Mouse (Mus musculus) cerebellum, adult 2 months (tissue): ENCODE results near the gene Col13a1. TPM values are rescaled to one million over a fixed set of nuclear protein-coding genes. Genes with fewer than 3 reads are reported as not detected.

Source experiments
- DNase-seq, 2 experiments: peaks; one replicate each; pipeline ENCODE4 v3.0.0; 2021
- H3K27ac ChIP-seq: fragments of 200-500 bp; 2 replicates; pipeline ENCODE4 v1.5.1; 2012; ENCODE audit warnings: low read length, control low read depth, inconsistent platforms; ENCODE audit not compliant: insufficient read depth
- H3K27me3 ChIP-seq: fragments of 200-500 bp; 2 replicates; pipeline ENCODE4 v1.6.1; 2012; ENCODE audit warnings: inconsistent platforms, mild to moderate bottlenecking, low read length, moderate library complexity; ENCODE audit not compliant: control insufficient read depth, insufficient read depth
- H3K4me1 ChIP-seq: fragments of 200-500 bp; 2 replicates; pipeline ENCODE4 v1.6.1; 2011; ENCODE audit warnings: low read length; ENCODE audit not compliant: control insufficient read depth, insufficient read depth
- H3K4me3 ChIP-seq: fragments of 200-500 bp; replicated peaks from 2 replicates; pipeline ENCODE3; 2011; ENCODE audit warnings: mild to moderate bottlenecking, low read depth, low read length, control low read depth; ENCODE audit not compliant: insufficient read depth
- CTCF ChIP-seq: fragments of 200-500 bp; IDR thresholded peaks from 2 replicates; pipeline ENCODE4 v1.5.1; 2011; ENCODE audit warnings: low read depth, mild to moderate bottlenecking, control low read depth, low read length, moderate library complexity, borderline replicate concordance; ENCODE audit not compliant: insufficient read depth
- POLR2A ChIP-seq: fragments of 200-500 bp; IDR thresholded peaks from 2 replicates; pipeline ENCODE4 v1.6.1; 2011; ENCODE audit warnings: low read length, control low read depth, borderline replicate concordance; ENCODE audit not compliant: insufficient read depth
- WGBS: fragments of 180-500 bp; shearing (Covaris S2); methylation state at CpG from one replicate; pipeline ENCODE4 v1.1.7; 2018; 5-methylcytosine and 5-hydroxymethylcytosine counted together
- polyA plus RNA-seq: library from polyadenylated mRNA; depleted of rRNA; stranded (reverse); fragments of >200 nt; gene quantifications from 2 replicates; pipeline ENCODE4 v1.2.3, GENCODE M21; 2012; rRNA removed

Gene Col13a1
- polyA plus RNA-seq = 1.8 and 2.7 TPM in 2 replicates

- under 1% methylated on average over 41 of the region's 41 CpGs for WGBS
- DNase-seq = no peak
- Histone ChIP-seq H3K4me3 (peak within 1 kb of the TSS; percentile 67), H3K27ac (no peak within 1 kb of the TSS), H3K27me3 (peaks cover 2% of the 10 kb centered on the region; the same call in 1 of the 2 replicates), H3K4me1 (no peaks in the 10 kb centered on the region)
- TF ChIP-seq POLR2A (no peak), CTCF (no peak)
Measured at GRCm38 (mm10) chr10:61978866-61979340, at the start of gene Col13a1. Col13a1 (minus strand) TSS chr10:61979108.

GRCm38 (mm10) chr10:62027699-62028098, 48.8 kb upstream of the Col13a1 start:
- no peak overlapping the region for H3K27ac ChIP-seq
- H3K4me3 ChIP-seq = no peak overlapping the region
- no peaks in the 10 kb centered on the region; the same call in 1 of the 2 replicates for H3K27me3 ChIP-seq
- no peak for DNase-seq
- TF ChIP-seq POLR2A (no peak), CTCF (no peak)
- no peaks in the 10 kb centered on the region; the same call in 1 of the 2 replicates for H3K4me1 ChIP-seq
- WGBS = 58% methylated on average over 12 of the region's 12 CpGs

- DNase-seq = no peak
- Histone ChIP-seq H3K27ac (no peak overlapping the region), H3K4me1 (no peaks in the 10 kb centered on the region), H3K4me3 (no peak overlapping the region), H3K27me3 (no peaks in the 10 kb centered on the region; the same call in 1 of the 2 replicates)
- 14% methylated on average over 19 of the region's 19 CpGs for WGBS
- TF ChIP-seq POLR2A (no peak), CTCF (no peak)
Measured at GRCm38 (mm10) chr10:62023821-62024551, 45.1 kb upstream of the Col13a1 start.

- 51% methylated on average over 7 of the region's 7 CpGs for WGBS
- TF ChIP-seq POLR2A (no peak), CTCF (no peak)
- no peak overlapping the region for H3K27ac ChIP-seq
- no peak overlapping the region for H3K4me3 ChIP-seq
- H3K27me3 ChIP-seq = no peaks in the 10 kb centered on the region; the same call in 1 of the 2 replicates
- no peaks in the 10 kb centered on the region for H3K4me1 ChIP-seq
- DNase-seq = no peak
Measured at GRCm38 (mm10) chr10:62020068-62020620, 41.2 kb upstream of the Col13a1 start.

GRCm38 (mm10) chr10:62019386-62020067, 40.6 kb upstream of the Col13a1 start:
- TF ChIP-seq POLR2A (no peak), CTCF (no peak)
- H3K27ac ChIP-seq = no peak overlapping the region
- no peak overlapping the region for H3K4me3 ChIP-seq
- no peaks in the 10 kb centered on the region; the same call in 1 of the 2 replicates for H3K27me3 ChIP-seq
- no peak for DNase-seq
- H3K4me1 ChIP-seq = no peaks in the 10 kb centered on the region
- WGBS = 44% methylated on average over 13 of the region's 16 CpGs

GRCm38 (mm10) chr10:62016947-62017346, 38.0 kb upstream of the Col13a1 start:
- H3K27me3 ChIP-seq = no peaks in the 10 kb centered on the region
- TF ChIP-seq POLR2A = no peak
- no peak for TF ChIP-seq CTCF
- H3K4me3 ChIP-seq = no peak overlapping the region
- DNase-seq = no peak
- WGBS = 30% methylated on average over 6 of the region's 6 CpGs
- no peak overlapping the region for H3K27ac ChIP-seq
- H3K4me1 ChIP-seq = no peaks in the 10 kb centered on the region

GRCm38 (mm10) chr10:62013190-62013589, 34.3 kb upstream of the Col13a1 start:
- no peak for DNase-seq

More at GRCm38 (mm10) chr10:62013190-62013589, 34.3 kb upstream of the Col13a1 start:
- H3K27me3 ChIP-seq = no peaks in the 10 kb centered on the region
- H3K27ac ChIP-seq = no peak overlapping the region
- TF ChIP-seq POLR2A (no peak), CTCF (no peak)
- H3K4me3 ChIP-seq = no peak overlapping the region
- WGBS = 92% methylated on average over 5 of the region's 5 CpGs
- H3K4me1 ChIP-seq = no peaks in the 10 kb centered on the region
